Mouse (Mus musculus) bone marrow macrophage, adult 2 months (primary cell): ENCODE data around the gene Macrod2.

Experiments used
- CTCF ChIP-seq: IDR thresholded peaks from 2 replicates; pipeline ENCODE4 v1.5.1; 2012; ENCODE audit warnings: low read depth, mild to moderate bottlenecking, low read length, moderate library complexity
- POLR2A ChIP-seq: IDR thresholded peaks from 2 replicates; pipeline ENCODE4 v1.6.1; 2012; ENCODE audit warnings: mild to moderate bottlenecking, low read depth, low read length, borderline replicate concordance

- TF ChIP-seq CTCF (no peak), POLR2A (no peak)
These were observed 787.1 kb downstream of the Macrod2 start for GRCm38 (mm10) chr2:141182034-141182759.
